Mouse (Mus musculus) stomach, postnatal 0 days (tissue): ENCODE results near the gene Myrfl. TPM values are rescaled to one million over a fixed set of nuclear protein-coding genes. Genes with fewer than 3 reads are reported as not detected.

Source experiments
- ATAC-seq: fragments of 200-750 bp; cut with Nextera tagmentation; 2 replicates; pipeline ENCODE4 v1.8.0; 2017; ENCODE audit not compliant: low FRiP score, low TSS enrichment
- DNase-seq: peaks from one replicate; pipeline ENCODE4 v3.0.0-alpha.2; 2016; ENCODE audit warnings: low spot score
- H3K27ac ChIP-seq: fragments of 300-500 bp; sonication (generic); replicated peaks from 2 replicates; pipeline ENCODE4 v1.5.1; 2014; ENCODE audit warnings: mild to moderate bottlenecking, control low read depth
- H3K27me3 ChIP-seq: fragments of 300-500 bp; sonication (generic); 2 replicates; pipeline ENCODE4 v1.6.1; 2014; ENCODE audit warnings: low read length; ENCODE audit not compliant: control insufficient read depth, insufficient read depth
- H3K36me3 ChIP-seq: fragments of 300-500 bp; sonication (generic); 2 replicates; pipeline ENCODE4 v1.6.1; 2014; ENCODE audit warnings: low read length, mixed read lengths; ENCODE audit not compliant: control insufficient read depth, insufficient read depth
- H3K4me1 ChIP-seq: fragments of 300-500 bp; sonication (generic); replicated peaks from 2 replicates; pipeline ENCODE4 v1.6.1; 2014; ENCODE audit warnings: antibody characterized with exemption; ENCODE audit not compliant: control insufficient read depth, insufficient read depth
- H3K4me2 ChIP-seq: fragments of 300-500 bp; sonication (generic); replicated peaks from 2 replicates; pipeline ENCODE4 v1.6.1; 2014; ENCODE audit warnings: low read depth, mild to moderate bottlenecking, control low read depth, moderate library complexity
- H3K4me3 ChIP-seq: fragments of 300-500 bp; sonication (generic); 2 replicates; pipeline ENCODE4 v1.5.1; 2014; ENCODE audit warnings: low read depth, low read length, control low read depth
- H3K9ac ChIP-seq: fragments of 300-500 bp; sonication (generic); 2 replicates; pipeline ENCODE4 v1.6.1; 2014; ENCODE audit warnings: mild to moderate bottlenecking, low read length, control low read depth, mixed read lengths
- H3K9me3 ChIP-seq: fragments of 300-500 bp; sonication (generic); 2 replicates; pipeline ENCODE4 v1.6.1; 2016; ENCODE audit warnings: low read length; ENCODE audit not compliant: control insufficient read depth
- CTCF ChIP-seq: IDR thresholded peaks from 2 replicates; pipeline ENCODE4 v1.5.1; 2016; ENCODE audit warnings: antibody characterized with exemption, low read depth, mild to moderate bottlenecking, moderate library complexity
- EP300 ChIP-seq: optimal IDR thresholded peaks from 2 replicates; pipeline ENCODE3; 2016; ENCODE audit warnings: antibody characterized with exemption
- WGBS: fragments of 180-500 bp; shearing (Covaris S2); extraction: QIAGEN DNeasy Blood & Tissue Kit; methylation state at CpG from one replicate; pipeline ENCODE4 v1.1.7; 2014; 5-methylcytosine and 5-hydroxymethylcytosine counted together
- polyA plus RNA-seq: library from polyadenylated mRNA; unstranded; fragments of >200 nt; fragmentation: Nextera tagmentation; extraction: Ambion mirVana; gene quantifications from 2 replicates; pipeline ENCODE4 v1.2.1, GENCODE M21; 2015

Gene Myrfl
- polyA plus RNA-seq, 1 experiment from 2014 or later = 0.02 TPM

DNA sequence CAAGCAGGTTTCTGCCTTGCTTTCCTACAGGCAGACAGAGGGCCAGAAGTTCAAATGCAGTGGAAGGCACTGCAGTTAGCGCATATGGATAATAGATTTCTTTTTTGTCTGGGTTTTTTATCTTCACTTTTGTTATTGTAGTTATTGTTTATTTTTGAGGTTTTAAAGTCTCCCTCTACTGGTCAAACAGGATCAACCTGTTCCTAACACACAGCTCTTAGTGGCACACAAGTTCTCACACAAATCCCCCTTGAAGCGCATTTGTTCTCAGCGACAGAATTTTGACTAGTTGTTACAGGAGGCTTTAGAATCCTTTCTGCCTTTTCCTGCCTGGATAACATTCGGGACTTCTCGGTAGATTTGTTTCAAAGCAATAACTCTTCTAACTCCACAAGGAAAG is 13.2 kb downstream of the Myrfl start:
- 34% methylated on average over 5 of the region's 5 CpGs for WGBS
- ATAC-seq (no peak), DNase-seq (no peak)
- Histone ChIP-seq H3K4me3 (no peak overlapping the region), H3K36me3 (no peaks in the 10 kb centered on the region), H3K4me1 (no peaks in the 10 kb centered on the region), H3K27me3 (no peaks in the 10 kb centered on the region), H3K27ac (no peak overlapping the region), H3K4me2 (no peak overlapping the region), H3K9me3 (no peaks in the 10 kb centered on the region), H3K9ac (no peak overlapping the region)
- peak; percentile 23; the same call in 1 of the 2 replicates for TF ChIP-seq CTCF
- TF ChIP-seq EP300 = no peak

DNA sequence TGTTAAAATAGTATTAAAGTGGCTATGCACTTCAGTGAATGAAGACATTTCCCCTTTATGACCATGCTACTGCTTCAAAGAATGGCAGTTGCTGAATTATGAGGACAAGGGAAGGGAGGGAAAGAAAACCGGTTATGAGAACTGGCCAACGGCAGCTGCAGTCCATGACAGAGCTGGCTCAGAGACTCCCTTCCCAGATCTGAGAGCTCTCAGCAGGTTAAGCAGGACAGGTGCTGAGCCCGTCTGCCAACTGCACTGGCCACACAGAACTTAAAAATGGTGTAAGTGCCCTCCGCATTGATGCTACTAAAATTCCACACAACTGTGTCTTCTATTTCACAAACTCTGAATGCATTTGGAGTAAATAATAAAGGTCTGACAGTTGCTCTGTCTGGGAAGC is 19.3 kb downstream of the Myrfl start:
- Histone ChIP-seq H3K4me3 (no peak overlapping the region), H3K4me2 (no peak overlapping the region), H3K36me3 (no peaks in the 10 kb centered on the region), H3K4me1 (no peaks in the 10 kb centered on the region), H3K9me3 (no peaks in the 10 kb centered on the region), H3K27me3 (no peaks in the 10 kb centered on the region), H3K9ac (no peak overlapping the region), H3K27ac (no peak overlapping the region)
- ATAC-seq (no peak), DNase-seq (no peak)
- WGBS = 75% methylated on average over 4 of the region's 4 CpGs
- no peak for TF ChIP-seq CTCF
- no peak for TF ChIP-seq EP300

DNA sequence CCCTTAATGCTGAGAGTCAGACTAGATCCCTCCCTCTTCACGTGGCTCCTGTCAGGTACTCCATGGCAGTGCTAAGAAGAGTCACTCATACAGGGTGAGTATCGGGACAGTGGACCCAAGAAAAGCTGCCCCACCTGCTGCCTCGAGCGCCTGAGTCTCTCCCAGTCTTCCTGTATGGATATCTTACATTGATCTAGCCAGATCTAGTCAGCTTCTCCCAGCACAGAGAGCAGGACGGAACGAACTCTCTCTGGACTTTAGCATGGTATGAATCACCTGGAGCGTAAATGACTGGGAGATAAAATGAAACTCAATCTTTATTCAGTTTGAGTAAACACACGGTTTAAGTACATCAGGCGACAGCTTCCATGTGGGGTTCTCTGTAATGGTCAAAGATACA is 22.2 kb downstream of the Myrfl start:
- 39% methylated on average over 9 of the region's 9 CpGs for whole genome bisulfite sequencing
- Histone ChIP-seq H3K36me3 (no peaks in the 10 kb centered on the region), H3K4me3 (no peak overlapping the region), H3K27me3 (no peaks in the 10 kb centered on the region), H3K4me1 (no peaks in the 10 kb centered on the region), H3K9me3 (no peaks in the 10 kb centered on the region), H3K4me2 (no peak overlapping the region), H3K9ac (no peak overlapping the region), H3K27ac (no peak overlapping the region)
- TF ChIP-seq CTCF (no peak), EP300 (no peak)
- ATAC-seq (peak; percentile 87), DNase-seq (peak; percentile 30)

DNA sequence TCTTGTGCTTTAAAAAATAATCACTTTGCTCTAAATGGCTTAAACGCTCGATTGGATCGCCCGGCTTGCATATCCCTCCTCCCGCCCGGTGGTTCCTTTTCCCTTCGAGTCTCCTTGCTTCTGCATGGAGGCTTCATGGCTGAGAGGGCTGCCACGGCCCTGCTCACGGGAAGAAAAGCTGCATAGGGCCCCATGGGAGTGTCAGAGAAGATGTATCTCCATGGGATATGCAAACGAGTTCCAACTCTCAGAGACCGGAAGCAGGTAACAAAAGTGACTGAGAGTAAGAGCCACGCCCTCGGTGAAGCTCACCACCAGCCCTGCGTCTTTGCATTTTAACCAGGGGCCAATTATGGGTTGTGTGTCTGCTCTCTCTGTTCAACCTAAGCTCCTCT is 24.7 kb downstream of the Myrfl start:
- H3K27ac ChIP-seq = no peak overlapping the region
- DNase-seq = no peak
- no peaks in the 10 kb centered on the region for H3K9me3 ChIP-seq
- H3K4me1 ChIP-seq = no peaks in the 10 kb centered on the region
- H3K27me3 ChIP-seq = no peaks in the 10 kb centered on the region
- no peak overlapping the region for H3K9ac ChIP-seq
- 41% methylated on average over 14 of the region's 14 CpGs for WGBS
- H3K4me3 ChIP-seq = no peak overlapping the region
- TF ChIP-seq EP300 = no peak
- no peak for TF ChIP-seq CTCF
- ATAC-seq = no peak
- no peaks in the 10 kb centered on the region for H3K36me3 ChIP-seq
- H3K4me2 ChIP-seq = 0 out of 2 replicates have a peak overlapping the region, but pooled peaks have one; percentile 11

DNA sequence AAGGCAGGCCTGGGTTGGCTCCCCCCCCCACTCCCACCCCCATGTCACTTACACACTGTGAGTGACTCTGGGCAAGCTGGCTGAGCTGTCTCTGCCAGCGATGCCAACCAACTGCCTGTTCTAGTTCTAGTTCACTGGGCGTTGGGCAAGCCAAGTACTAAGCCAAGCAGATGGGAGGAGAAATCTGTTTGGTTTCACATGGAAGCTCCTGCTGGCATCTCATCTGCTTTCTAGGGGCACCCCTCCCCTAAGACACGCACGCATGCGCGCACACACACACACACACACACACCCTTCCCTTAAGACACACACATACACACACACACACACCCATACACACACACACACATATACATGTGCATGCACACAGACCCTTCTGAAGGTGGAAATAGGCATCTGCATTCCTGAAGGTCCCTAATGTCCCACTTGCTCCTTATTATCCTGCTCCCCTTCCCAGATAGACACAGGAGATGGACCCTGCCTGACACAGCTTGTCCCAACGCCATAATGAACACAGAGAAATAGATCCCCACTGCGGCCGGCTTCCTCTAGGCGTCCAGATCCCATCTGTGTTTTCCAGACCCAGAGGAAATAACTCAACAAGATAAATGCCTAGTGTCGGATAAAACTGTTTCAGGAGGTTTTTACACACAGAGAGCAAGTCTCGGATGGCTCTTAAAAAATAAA is 25.2 kb downstream of the Myrfl start:
- H3K9ac ChIP-seq = no peak overlapping the region
- no peak overlapping the region for H3K4me3 ChIP-seq
- no peaks in the 10 kb centered on the region for H3K27me3 ChIP-seq
- 70% methylated on average over 12 of the region's 12 CpGs for WGBS
- no peaks in the 10 kb centered on the region for H3K9me3 ChIP-seq
- no peak overlapping the region for H3K4me2 ChIP-seq
- TF ChIP-seq CTCF = no peak
- TF ChIP-seq EP300 = no peak
- H3K36me3 ChIP-seq = no peaks in the 10 kb centered on the region
- no peak for ATAC-seq
- no peaks in the 10 kb centered on the region for H3K4me1 ChIP-seq
- DNase-seq = no peak
- no peak overlapping the region for H3K27ac ChIP-seq

DNA sequence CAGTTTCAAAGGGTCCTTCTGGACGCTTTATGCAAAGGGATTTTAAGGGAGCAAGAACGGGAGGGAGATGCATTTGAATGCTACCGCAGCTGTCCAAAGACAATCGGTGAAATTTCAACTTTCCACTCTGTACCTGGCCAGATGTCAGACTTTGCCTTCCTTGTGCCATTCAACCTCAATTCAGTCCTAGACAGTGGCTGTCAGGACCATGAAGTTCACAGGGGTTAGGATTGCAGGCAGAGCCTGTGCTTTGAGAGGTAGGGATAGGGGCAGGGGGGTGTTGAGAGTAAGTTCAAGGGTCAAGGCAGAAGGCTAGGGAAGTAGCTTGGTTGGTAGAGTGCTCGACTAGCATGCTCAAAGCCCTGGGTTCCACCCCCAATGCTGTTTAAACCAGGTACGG is 25.9 kb downstream of the Myrfl start:
- ATAC-seq (no peak), DNase-seq (no peak)
- H3K9me3 ChIP-seq = no peaks in the 10 kb centered on the region
- no peak overlapping the region for H3K9ac ChIP-seq
- H3K36me3 ChIP-seq = no peaks in the 10 kb centered on the region
- 88% methylated on average over 6 of the region's 6 CpGs for WGBS
- no peaks in the 10 kb centered on the region for H3K27me3 ChIP-seq
- no peak overlapping the region for H3K4me3 ChIP-seq
- no peak overlapping the region for H3K4me2 ChIP-seq
- H3K4me1 ChIP-seq = no peaks in the 10 kb centered on the region
- TF ChIP-seq CTCF (no peak), EP300 (no peak)
- H3K27ac ChIP-seq = no peak overlapping the region
